In the genomic region with DNA sequence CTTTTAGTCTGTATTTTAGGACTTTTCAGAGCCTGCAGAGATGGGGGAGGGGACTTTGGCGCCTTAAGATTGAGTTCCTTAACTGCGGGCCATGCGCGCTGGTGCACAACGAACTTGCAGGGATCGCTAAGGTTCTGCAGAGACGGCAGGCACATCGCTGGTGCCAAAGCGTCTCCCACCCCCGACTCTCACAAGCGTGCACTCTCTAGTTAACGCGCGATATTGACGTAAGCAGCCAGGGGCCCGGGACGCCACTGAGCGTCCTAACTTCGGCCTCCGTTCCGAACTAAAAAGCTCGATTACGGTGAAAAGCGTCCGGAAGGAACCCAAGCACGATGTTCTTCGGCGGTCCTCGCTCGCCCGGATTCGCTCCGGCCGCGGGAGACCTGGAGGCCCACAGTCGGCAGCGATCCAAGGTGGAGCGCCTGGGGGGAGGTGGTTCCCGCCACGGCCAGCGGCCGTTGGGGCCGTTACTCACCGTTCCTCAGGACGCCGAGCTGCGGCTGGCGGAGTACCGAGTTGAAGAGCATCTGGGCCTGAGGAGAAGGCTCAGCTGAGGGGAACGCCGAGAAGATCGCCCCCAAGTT, we compare ENCODE assay signal across 7 mouse cellular contexts. TPM values are rescaled to one million over a fixed set of nuclear protein-coding genes. Genes with fewer than 3 reads are reported as not detected.
DNase-seq lines count a peak whose midpoint lies in the region; ATAC-seq lines count a peak whose summit lies in the region.

No protein-coding gene starts in this region.

- H3K9me3 ChIP-seq in heart, embryonic 16.5 days (replicated peaks; ENCODE audit: control insufficient read depth, low read length) = no peaks in the 10 kb centered on the region; the same call in 1 of the 2 replicates
- H3K9me3 ChIP-seq in limb, embryonic 10.5 days (replicated peaks) = 0 out of 2 replicates have a peak, but pooled peaks cover 2% of the 10 kb centered on the region
- H3K9me3 ChIP-seq in midbrain, embryonic 11.5 days (ENCODE audit: control insufficient read depth, low read length) = no peaks in the 10 kb centered on the region; the same call in 1 of the 2 replicates

- no peaks in the 10 kb centered on the region for H3K27me3 ChIP-seq in heart, embryonic 16.5 days (ENCODE audit: control insufficient read depth, insufficient read depth, low read length)
- H3K27me3 ChIP-seq in limb, embryonic 10.5 days (ENCODE audit: low read depth, poor library complexity, severe bottlenecking) = no peaks in the 10 kb centered on the region
- no peaks in the 10 kb centered on the region for H3K27me3 ChIP-seq in midbrain, embryonic 11.5 days (ENCODE audit: control insufficient read depth, insufficient read depth, low read length)

- DNase-seq in 3T3-L1 (ENCODE audit: low read depth, low spot score) = peak; percentile 88
- DNase-seq in A20 (ENCODE audit: low read depth, low spot score) = peak; percentile 92
- peak; percentile 61 for DNase-seq in c-Kit-positive CD71-positive TER-119-positive erythroid progenitor cells, embryonic 14.5 days (ENCODE audit: low spot score)
- no peak for DNase-seq in limb, embryonic 10.5 days (ENCODE audit: low spot score)
- DNase-seq in midbrain, embryonic 11.5 days (ENCODE audit: low spot score, missing footprints) = no peak
- DNase-seq in thymus, postnatal 10 days (ENCODE audit: low spot score in 2 of 2) = peak; percentile 50 to 65

- H3K4me2 ChIP-seq in heart, embryonic 16.5 days (ENCODE audit: low read depth, low read length) = peak overlapping the region; percentile 75
- H3K4me2 ChIP-seq in midbrain, embryonic 11.5 days = peak overlapping the region; percentile 74

- H3K27ac ChIP-seq in heart, embryonic 16.5 days (ENCODE audit: low read length) = peak overlapping the region; percentile 92
- peak overlapping the region; percentile 95 for H3K27ac ChIP-seq in limb, embryonic 10.5 days
- peak overlapping the region; percentile 75 for H3K27ac ChIP-seq in midbrain, embryonic 11.5 days (ENCODE audit: low read depth, low read length)

- H3K36me3 ChIP-seq in heart, embryonic 16.5 days (ENCODE audit: control insufficient read depth, insufficient read depth) = 0 out of 2 replicates have a peak, but pooled peaks cover 2% of the 10 kb centered on the region
- peaks cover 54% of the 10 kb centered on the region for H3K36me3 ChIP-seq in limb, embryonic 10.5 days
- H3K36me3 ChIP-seq in midbrain, embryonic 11.5 days (ENCODE audit: control insufficient read depth, insufficient read depth, low read length) = no peaks in the 10 kb centered on the region

- WGBS in heart, embryonic 16.5 days = under 1% methylated on average over 52 of the region's 52 CpGs
- under 1% methylated on average over 52 of the region's 52 CpGs for WGBS in limb, embryonic 10.5 days
- WGBS in midbrain, embryonic 11.5 days = under 1% methylated on average over 52 of the region's 52 CpGs

- ATAC-seq in heart, embryonic 16.5 days (replicated peaks; ENCODE audit: extremely low read depth, insufficient read depth, low FRiP score) = peak; percentile 19
- ATAC-seq in midbrain, embryonic 11.5 days (ENCODE audit: low FRiP score) = peak; percentile 43

- H3K4me3 ChIP-seq in heart, embryonic 16.5 days (ENCODE audit: low read length) = peak overlapping the region; percentile 94
- H3K4me3 ChIP-seq in limb, embryonic 10.5 days = peak overlapping the region; percentile 89
- peak overlapping the region; percentile 87 for H3K4me3 ChIP-seq in midbrain, embryonic 11.5 days (ENCODE audit: low read depth, low read length)

- H3K9ac ChIP-seq in heart, embryonic 16.5 days (ENCODE audit: low read length) = peak overlapping the region; percentile 88
- H3K9ac ChIP-seq in midbrain, embryonic 11.5 days (ENCODE audit: low read length) = peak overlapping the region; percentile 83

- H3K4me1 ChIP-seq in heart, embryonic 16.5 days (ENCODE audit: control insufficient read depth, insufficient read depth, low read length) = peaks cover 25% of the 10 kb centered on the region
- peaks cover 26% of the 10 kb centered on the region for H3K4me1 ChIP-seq in limb, embryonic 10.5 days
- H3K4me1 ChIP-seq in midbrain, embryonic 11.5 days (ENCODE audit: control insufficient read depth, insufficient read depth, low read length) = peaks cover 10% of the 10 kb centered on the region

RNA-seq across cellular contexts. Expression of a gene that starts 0.4 kb away (rescaled TPM):
- polyA plus RNA-seq in heart, embryonic 16.5 days (2015; fragmentation: Nextera tagmentation; extraction: Ambion mirVana) = 23.9 and 26.9 TPM in 2 replicates
- 83.0 and 92.7 TPM in 2 replicates for polyA plus RNA-seq in limb, embryonic 10.5 days (2016; fragmentation: Nextera tagmentation; extraction: Ambion mirVana)
- 67.9 and 71.5 TPM in 2 replicates for polyA plus RNA-seq in midbrain, embryonic 11.5 days (2014; fragmentation: Nextera tagmentation; extraction: Ambion mirVana)

RNA-seq across cellular contexts. Expression of a gene that starts 0.5 kb away (rescaled TPM):
- 34.1 and 35.4 TPM in 2 replicates for polyA plus RNA-seq in heart, embryonic 16.5 days (2015; fragmentation: Nextera tagmentation; extraction: Ambion mirVana)
- 78.5 and 85.3 TPM in 2 replicates for polyA plus RNA-seq in limb, embryonic 10.5 days (2016; fragmentation: Nextera tagmentation; extraction: Ambion mirVana)
- 54.4 and 55.2 TPM in 2 replicates for polyA plus RNA-seq in midbrain, embryonic 11.5 days (2014; fragmentation: Nextera tagmentation; extraction: Ambion mirVana)

Comparison
In these comparisons a context has a peak if more than half of its experiments do, and no peak if none do; other contexts are left out.
1. DNase-seq: peak in 3T3-L1 (single experiment), A20 (single experiment), c-Kit-positive CD71-positive TER-119-positive erythroid progenitor cells, embryonic 14.5 days (single experiment) and thymus, postnatal 10 days (2 of 2); none in limb, embryonic 10.5 days (single experiment) and midbrain, embryonic 11.5 days (single experiment).
2. Peak in every context shown above with its lines, with median percentiles within 50 percentile points of each other: H3K27ac ChIP-seq and H3K4me3 ChIP-seq.